Mouse (Mus musculus): Measurements from ENCODE around the gene Apobec1. TPM values are rescaled to one million over a fixed set of nuclear protein-coding genes. Genes with fewer than 3 reads are reported as not detected.
A peak's percentile ranks its signal among the peaks of the same experiment; 100 is the strongest.
"Not testable (repeated sequence)": the region's sequence is repeated elsewhere in the genome, so short reads cannot be mapped to it uniquely, and the experiment has no call there.

Apobec1 gene
- polyA plus RNA-seq, 1 experiment from 2014 or later: 6.3 TPM

DNA sequence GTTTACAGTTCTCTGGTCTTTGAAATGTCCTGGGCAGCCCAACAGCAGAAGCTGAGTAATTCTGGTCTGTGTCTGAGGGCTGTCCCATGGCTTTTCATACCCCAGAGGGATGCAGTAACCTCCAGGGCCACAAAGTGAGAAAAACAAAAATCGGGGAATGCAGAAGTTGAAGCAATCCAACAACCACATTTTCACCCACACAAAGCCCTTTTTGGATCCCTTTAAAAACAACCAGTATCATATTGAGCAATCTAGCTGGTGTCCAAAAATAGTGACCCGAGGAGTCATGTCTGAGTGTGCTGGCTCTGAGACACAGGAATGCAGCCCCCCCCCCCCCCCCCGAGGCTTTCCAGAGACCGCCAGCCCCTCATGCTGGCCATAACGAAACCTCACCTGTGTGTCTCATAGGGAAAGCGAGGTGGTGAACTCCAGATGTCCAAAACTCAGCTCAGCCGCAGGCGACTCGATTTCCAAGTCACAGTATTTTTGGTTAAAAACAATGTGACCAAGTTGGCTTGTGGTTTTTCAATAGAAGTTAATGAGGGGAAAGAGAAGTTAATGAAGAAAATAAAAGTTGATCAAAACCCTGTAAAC is 56.9 kb downstream of the Apobec1 start:
- no peaks in the 10 kb centered on the region for H3K27me3 ChIP-seq (replicated peaks)
- 66% methylated on average over 9 of the region's 9 CpGs for WGBS
- no peak for ATAC-seq
- no peak overlapping the region for H3K4me2 ChIP-seq (replicated peaks)
- H3K4me3 ChIP-seq (replicated peaks): no peak overlapping the region
- H3K9ac ChIP-seq: no peak overlapping the region
- H3K27ac ChIP-seq: no peak overlapping the region
- no peaks in the 10 kb centered on the region for H3K36me3 ChIP-seq
- H3K9me3 ChIP-seq: no peaks in the 10 kb centered on the region
- H3K4me1 ChIP-seq (replicated peaks): no peaks in the 10 kb centered on the region

DNA sequence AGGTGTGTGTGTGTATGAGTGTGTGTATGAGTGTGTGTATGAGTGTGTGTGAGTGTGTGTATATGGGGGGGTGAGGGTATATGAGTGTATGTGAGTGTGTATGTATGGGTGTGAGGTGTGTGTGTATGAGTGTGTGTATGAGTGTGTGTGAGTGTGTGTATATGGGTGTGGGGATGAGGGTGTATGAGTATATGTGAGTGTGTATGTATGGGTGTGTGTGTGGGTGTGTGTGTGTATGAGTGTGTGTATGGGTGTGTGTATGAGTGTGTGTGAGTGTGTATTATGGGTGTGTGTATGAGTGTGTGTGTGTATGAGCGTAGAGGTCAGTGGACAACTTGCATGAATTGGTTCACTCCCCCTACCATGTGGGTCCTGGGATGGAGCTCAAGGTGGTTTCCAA is 57.6 kb downstream of the Apobec1 start:
- no peak for ATAC-seq
- Histone ChIP-seq H3K36me3 (no peaks in the 10 kb centered on the region), H3K9ac (no peak overlapping the region), H3K27ac (no peak overlapping the region), H3K4me3 (replicated peaks) (no peak overlapping the region), H3K27me3 (replicated peaks) (no peaks in the 10 kb centered on the region), H3K4me2 (replicated peaks) (no peak overlapping the region), H3K9me3 (no peaks in the 10 kb centered on the region), H3K4me1 (replicated peaks) (no peaks in the 10 kb centered on the region)
- WGBS: 100% methylated on average over 1 of the region's 1 CpGs

GRCm38 (mm10) chr6:122543574-122543973 is 58.7 kb downstream of the Apobec1 start:
- Histone ChIP-seq H3K36me3 (no peaks in the 10 kb centered on the region), H3K9me3 (no peaks in the 10 kb centered on the region), H3K27me3 (replicated peaks) (no peaks in the 10 kb centered on the region), H3K4me3 (replicated peaks) (no peak overlapping the region), H3K4me1 (replicated peaks) (no peaks in the 10 kb centered on the region), H3K4me2 (replicated peaks) (no peak overlapping the region), H3K27ac (no peak overlapping the region), H3K9ac (no peak overlapping the region)
- WGBS: 79% methylated on average over 5 of the region's 5 CpGs
- no peak for ATAC-seq

- H3K4me1 ChIP-seq (replicated peaks); H3K36me3 ChIP-seq: not testable (repeated sequence)
- WGBS: 77% methylated on average over 5 of the region's 5 CpGs
These were observed 59.8 kb downstream of the Apobec1 start for GRCm38 (mm10) chr6:122542459-122542858.

GRCm38 (mm10) chr6:122539564-122539963 is 62.7 kb downstream of the Apobec1 start:
- Histone ChIP-seq H3K4me1 (replicated peaks) (no peaks in the 10 kb centered on the region), H3K27me3 (replicated peaks) (no peaks in the 10 kb centered on the region), H3K27ac (no peak overlapping the region), H3K4me3 (replicated peaks) (no peak overlapping the region), H3K36me3 (no peaks in the 10 kb centered on the region), H3K9ac (no peak overlapping the region), H3K9me3 (no peaks in the 10 kb centered on the region), H3K4me2 (replicated peaks) (no peak overlapping the region)
- 88% methylated on average over 9 of the region's 9 CpGs for WGBS
- ATAC-seq: no peak

More at GRCm38 (mm10) chr6:122542459-122542858, 59.8 kb downstream of the Apobec1 start:
- H3K9ac ChIP-seq; H3K27me3 ChIP-seq (replicated peaks); H3K27ac ChIP-seq; H3K4me3 ChIP-seq (replicated peaks); ATAC-seq; H3K9me3 ChIP-seq; H3K4me2 ChIP-seq (replicated peaks): not testable (repeated sequence)

DNA sequence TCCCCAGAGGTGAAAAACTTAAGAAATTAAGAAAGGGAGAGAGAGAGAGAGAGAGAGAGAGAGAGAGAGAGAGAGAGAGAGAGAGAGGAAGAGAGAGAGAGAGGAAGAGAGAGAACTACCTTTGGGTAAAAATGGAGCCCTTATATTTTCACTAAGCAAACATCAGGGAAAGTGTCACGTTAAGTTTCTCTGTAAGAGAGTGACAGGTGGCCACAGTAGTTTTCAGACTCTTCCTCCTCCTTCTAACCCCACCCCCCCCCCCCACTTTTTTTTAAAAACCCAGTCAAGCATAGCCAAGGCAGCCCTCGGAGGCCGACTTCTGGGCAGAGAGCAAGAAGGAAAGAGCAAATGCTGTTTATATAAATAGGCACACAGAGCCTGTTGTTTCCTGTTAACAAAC is 68.2 kb downstream of the Apobec1 start:
- H3K4me3 ChIP-seq (replicated peaks): no peak overlapping the region
- H3K27me3 ChIP-seq (replicated peaks): no peaks in the 10 kb centered on the region
- H3K4me2 ChIP-seq (replicated peaks): no peak overlapping the region
- H3K9ac ChIP-seq: no peak overlapping the region
- WGBS: 47% methylated on average over 3 of the region's 3 CpGs
- no peaks in the 10 kb centered on the region for H3K9me3 ChIP-seq
- no peak overlapping the region for H3K27ac ChIP-seq
- H3K36me3 ChIP-seq: no peaks in the 10 kb centered on the region
- no peaks in the 10 kb centered on the region for H3K4me1 ChIP-seq (replicated peaks)
- ATAC-seq: no peak

DNA sequence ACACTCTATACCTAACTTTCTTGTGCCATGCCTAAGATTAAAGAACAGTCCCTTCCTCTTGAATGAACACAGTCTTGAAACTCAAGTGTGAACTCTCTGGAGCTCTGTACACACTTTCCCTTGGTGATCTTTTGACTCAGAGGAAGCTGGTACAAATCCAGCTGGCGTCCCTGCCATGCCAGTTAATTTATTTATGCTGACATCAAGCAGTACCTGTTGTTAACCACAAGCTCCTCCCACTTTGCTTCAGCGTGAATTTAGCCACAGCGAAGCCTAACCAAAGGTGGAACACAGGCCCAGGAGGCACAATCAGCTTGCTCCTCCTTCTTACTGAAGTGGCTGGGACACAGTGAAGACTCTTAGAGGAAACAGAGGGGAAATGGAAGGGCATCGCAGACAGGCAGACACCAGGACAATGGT is 69.4 kb downstream of the Apobec1 start:
- ATAC-seq: no peak
- Histone ChIP-seq H3K9ac (no peak overlapping the region), H3K4me2 (replicated peaks) (peak overlapping the region; percentile 28), H3K27ac (no peak overlapping the region), H3K36me3 (no peaks in the 10 kb centered on the region), H3K4me3 (replicated peaks) (no peak overlapping the region), H3K9me3 (no peaks in the 10 kb centered on the region), H3K27me3 (replicated peaks) (no peaks in the 10 kb centered on the region), H3K4me1 (replicated peaks) (no peaks in the 10 kb centered on the region)
- 11% methylated on average over 4 of the region's 4 CpGs for WGBS

- Histone ChIP-seq H3K4me1 (replicated peaks) (no peaks in the 10 kb centered on the region), H3K4me2 (replicated peaks) (no peak overlapping the region), H3K4me3 (replicated peaks) (no peak overlapping the region), H3K36me3 (no peaks in the 10 kb centered on the region), H3K27ac (no peak overlapping the region), H3K9ac (no peak overlapping the region), H3K27me3 (replicated peaks) (no peaks in the 10 kb centered on the region), H3K9me3 (no peaks in the 10 kb centered on the region)
- ATAC-seq: no peak
- WGBS: 64% methylated on average over 8 of the region's 8 CpGs
These were observed 70.6 kb downstream of the Apobec1 start for GRCm38 (mm10) chr6:122531466-122532174.

GRCm38 (mm10) chr6:122528136-122528535 is 74.1 kb downstream of the Apobec1 start:
- Histone ChIP-seq H3K4me3 (replicated peaks) (no peak overlapping the region), H3K4me2 (replicated peaks) (no peak overlapping the region), H3K27me3 (replicated peaks) (no peaks in the 10 kb centered on the region), H3K36me3 (no peaks in the 10 kb centered on the region), H3K4me1 (replicated peaks) (no peaks in the 10 kb centered on the region), H3K9me3 (no peaks in the 10 kb centered on the region), H3K9ac (no peak overlapping the region), H3K27ac (no peak overlapping the region)
- WGBS: 75% methylated on average over 11 of the region's 11 CpGs
- ATAC-seq: no peak

Other genes starting within 250 kb of the Apobec1 start
- gene Rimklb, start 103.7 kb downstream of the Apobec1 start, polyA plus RNA-seq (2015; fragmentation: Nextera tagmentation; extraction: Ambion mirVana): 6.4 and 6.9 TPM in 2 replicates
- gene Mfap5, start 96.6 kb downstream of the Apobec1 start, polyA plus RNA-seq (2015; fragmentation: Nextera tagmentation; extraction: Ambion mirVana): 8.8 and 9.9 TPM in 2 replicates
- not detected in 2 replicates for gene Aicda, start 48.6 kb downstream of the Apobec1 start, polyA plus RNA-seq (2015; fragmentation: Nextera tagmentation; extraction: Ambion mirVana)
- 0.10 and 0.18 TPM in 2 replicates for gene Gdf3, start 7.6 kb upstream of the Apobec1 start, polyA plus RNA-seq (2015; fragmentation: Nextera tagmentation; extraction: Ambion mirVana)
- not detected in 2 replicates for gene Dppa3, start 24.0 kb upstream of the Apobec1 start, polyA plus RNA-seq (2015; fragmentation: Nextera tagmentation; extraction: Ambion mirVana)
- 0.20 and 0.21 TPM in 2 replicates for gene Nanog, start 105.0 kb upstream of the Apobec1 start, polyA plus RNA-seq (2015; fragmentation: Nextera tagmentation; extraction: Ambion mirVana)
- 11.3 and 13.4 TPM in 2 replicates for gene Slc2a3, start 199.2 kb upstream of the Apobec1 start, polyA plus RNA-seq (2015; fragmentation: Nextera tagmentation; extraction: Ambion mirVana)
- 3.9 and 4.5 TPM in 2 replicates for gene Foxj2, start 217.5 kb upstream of the Apobec1 start, polyA plus RNA-seq (2015; fragmentation: Nextera tagmentation; extraction: Ambion mirVana)

Data from intestine, embryonic 15.5 days (tissue).